Mouse (Mus musculus): Measurements from ENCODE around the gene 1700061G19Rik.

DNA sequence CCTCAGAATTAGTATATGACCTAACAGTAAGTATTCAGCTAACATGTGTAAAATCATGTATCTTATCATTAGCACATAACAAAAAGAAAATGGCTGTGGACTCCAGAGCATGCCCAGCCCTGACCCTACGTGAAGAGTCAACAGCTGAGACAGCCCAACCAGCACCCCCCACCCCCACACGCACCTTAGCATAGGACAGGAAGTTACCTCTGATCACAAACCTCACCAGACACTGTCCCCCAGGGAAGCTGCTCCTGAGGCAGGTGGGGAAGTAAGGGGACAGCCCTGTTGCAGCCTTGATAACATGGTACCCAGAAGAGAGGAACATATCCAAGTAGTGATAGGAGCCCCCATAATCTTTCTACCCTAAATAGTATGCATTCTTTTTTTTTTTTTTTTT lies 50.7 kb downstream of the 1700061G19Rik start:
- TF ChIP-seq POLR2A (IDR thresholded peaks at IDR 0.05; ENCODE audit: control insufficient read depth in 1 of 2, insufficient read depth in 1 of 2, low read depth in 1 of 2, low read length in 2 of 2, poor library complexity in 1 of 2): no peak
- no peak for TF ChIP-seq CTCF (IDR thresholded peaks at IDR 0.05 in 2 of 3, conservative IDR thresholded peaks at IDR 0.05 in 1 of 3; ENCODE audit: control insufficient read depth in 1 of 3, insufficient read depth in 1 of 3, low read depth in 2 of 3, low read length in 3 of 3, poor library complexity in 1 of 3, severe bottlenecking in 1 of 3)

All from MEL (cell line).